Mouse (Mus musculus) megakaryocyte-erythroid progenitor cell, adult 5 weeks (primary cell): ENCODE results near the gene Rap1b. TPM values are rescaled to one million over a fixed set of nuclear protein-coding genes. Genes with fewer than 3 reads are reported as not detected.

Experiments used
- polyA plus RNA-seq: library from polyadenylated mRNA; stranded (reverse); fragments of >175 nt; gene quantifications from 2 replicates; pipeline ENCODE4 v1.2.3, GENCODE M21; 2012

Rap1b gene
- polyA plus RNA-seq: 46.2 and 62.1 TPM in 2 replicates

DNA sequence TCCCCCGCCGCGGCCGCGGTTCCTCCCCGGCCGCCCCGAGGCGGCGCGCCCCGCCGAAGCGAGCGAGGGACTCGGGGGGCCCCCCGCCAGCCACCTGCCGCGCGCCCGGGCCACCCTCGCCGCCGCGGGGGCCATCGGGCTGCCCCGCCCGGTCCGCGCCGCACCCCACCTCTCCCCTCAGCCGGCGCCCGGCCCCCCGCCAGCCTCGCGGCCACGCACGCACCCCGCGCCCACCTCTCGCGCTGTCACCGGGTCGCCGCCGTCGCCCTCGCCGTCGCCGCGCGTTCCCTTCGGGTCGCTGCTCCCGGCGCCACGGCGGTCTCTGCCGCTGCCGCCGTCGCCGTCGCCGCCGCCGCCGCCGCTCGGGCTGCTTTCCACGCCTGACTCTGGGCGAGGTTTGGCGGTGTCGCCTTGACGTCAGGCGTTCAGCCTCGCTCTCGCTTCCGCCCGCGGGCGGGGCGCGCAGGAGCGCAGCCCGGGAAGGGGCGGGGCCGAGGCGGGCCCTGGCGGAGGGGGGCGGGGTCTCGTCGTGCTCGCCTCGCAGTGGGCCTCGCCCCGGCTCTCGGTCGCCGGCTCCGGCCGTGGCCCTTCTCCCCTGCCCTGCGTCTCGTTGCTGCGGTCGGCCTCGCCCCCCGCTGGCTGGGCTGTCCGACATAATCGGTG is at the start of gene Rap1b:
Gene Rap1b, minus strand, starts transcription at position 439 of the 663 bp plus-strand sequence.

DNA sequence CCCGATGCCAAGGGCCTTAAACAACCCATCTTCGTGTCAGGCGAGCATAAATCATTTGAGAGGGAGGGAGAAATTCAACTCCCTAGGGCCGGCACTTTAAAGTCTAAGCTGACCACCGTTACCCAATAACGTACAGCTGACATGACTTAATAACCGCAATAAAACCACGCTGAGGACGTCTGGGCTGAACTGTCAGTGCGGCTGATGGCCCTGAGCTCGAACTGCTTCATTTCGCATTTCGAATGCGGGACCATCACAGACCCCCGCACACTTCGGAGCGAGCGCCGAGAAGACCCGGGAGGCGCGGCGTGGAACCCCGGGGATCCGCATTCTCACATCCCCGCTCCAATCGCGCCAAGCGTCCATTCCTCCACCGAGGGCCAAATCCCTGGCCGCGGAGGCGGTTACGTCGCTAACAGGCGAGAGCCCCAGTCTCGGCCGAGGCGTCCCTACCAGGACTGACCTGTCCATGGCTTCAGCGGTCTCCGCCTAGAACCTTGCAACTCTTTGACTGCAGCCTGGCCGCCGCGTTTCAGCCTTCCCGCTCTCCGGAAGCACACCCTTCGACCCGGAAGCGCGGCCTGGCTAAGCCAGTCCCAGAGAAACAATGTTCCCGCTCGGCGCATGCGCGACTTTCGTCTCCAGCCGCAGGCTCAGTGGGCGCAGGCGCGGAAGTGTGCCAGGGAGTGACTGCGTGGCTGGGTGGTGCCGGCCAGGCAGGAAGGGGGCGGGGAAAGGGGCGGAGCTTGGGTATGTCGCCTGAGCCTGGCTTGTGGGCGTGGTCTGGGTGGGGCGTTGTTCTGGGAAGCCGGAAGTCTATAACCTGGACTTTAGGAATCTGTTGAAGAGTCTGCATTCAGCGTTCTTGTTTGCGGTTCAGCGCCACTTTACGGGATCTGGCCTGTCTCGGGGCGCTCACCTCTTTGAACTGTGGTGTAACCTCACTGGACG is 53.4 kb downstream of the Rap1b start, which contains the start of gene Nup107:
Gene Nup107, minus strand, starts transcription at position 565 of the 951 bp plus-strand sequence.

Other genes starting within 250 kb of the Rap1b start
- 0.04 and 0.10 TPM in 2 replicates for gene Cpm, start 216.5 kb downstream of the Rap1b start, polyA plus RNA-seq
- gene Mdm2, start 135.3 kb downstream of the Rap1b start, polyA plus RNA-seq: 54.5 and 61.4 TPM in 2 replicates
- gene Slc35e3, start 99.7 kb downstream of the Rap1b start, polyA plus RNA-seq: 1.3 and 1.7 TPM in 2 replicates
- 33.6 and 35.5 TPM in 2 replicates for gene Nup107, start 53.3 kb downstream of the Rap1b start, polyA plus RNA-seq